ENCODE assay signal across 8 mouse cellular contexts in genomic region chr16:10979064-10979803, GRCm38 (mm10).
DNase-seq lines count a peak whose midpoint lies in the region; ATAC-seq and TF ChIP-seq lines count a peak whose summit lies in the region.

No protein-coding gene starts in this region.

- no peak for DNase-seq in forebrain, embryonic 14.5 days (ENCODE audit: low spot score)
- DNase-seq in midbrain, embryonic 11.5 days (ENCODE audit: low spot score, missing footprints), result peak; percentile 74
- no peak for DNase-seq in midbrain, postnatal 0 days (ENCODE audit: low spot score)
- no peak for DNase-seq in cerebellum, adult 11-12 months
- no peak for DNase-seq in thymus, postnatal 25 days

- no peak overlapping the region for H3K4me3 ChIP-seq in forebrain, embryonic 12.5 days (replicated peaks)
- no peak overlapping the region for H3K4me3 ChIP-seq in forebrain, embryonic 14.5 days (ENCODE audit: low read depth, low read length)
- no peak overlapping the region for H3K4me3 ChIP-seq in midbrain, embryonic 11.5 days (ENCODE audit: low read depth, low read length)
- H3K4me3 ChIP-seq in midbrain, postnatal 0 days (ENCODE audit: low read depth, low read length), result no peak overlapping the region
- H3K4me3 ChIP-seq in intestine, embryonic 16.5 days (ENCODE audit: low read length), result no peak overlapping the region
- H3K4me3 ChIP-seq in neural tube, embryonic 15.5 days (replicated peaks), result no peak overlapping the region

- ATAC-seq in forebrain, embryonic 12.5 days (ENCODE audit: low FRiP score), result no peak
- no peak for ATAC-seq in forebrain, embryonic 14.5 days
- no peak for ATAC-seq in midbrain, embryonic 11.5 days (ENCODE audit: low FRiP score)
- no peak for ATAC-seq in midbrain, postnatal 0 days (ENCODE audit: low FRiP score)
- ATAC-seq in intestine, embryonic 16.5 days, result peak; percentile 49
- ATAC-seq in neural tube, embryonic 15.5 days (ENCODE audit: low FRiP score), result no peak

- H3K9me3 ChIP-seq in forebrain, embryonic 12.5 days, result no peaks in the 10 kb centered on the region
- no peaks in the 10 kb centered on the region for H3K9me3 ChIP-seq in forebrain, embryonic 14.5 days (replicated peaks; ENCODE audit: control insufficient read depth, low read length)
- H3K9me3 ChIP-seq in midbrain, embryonic 11.5 days (ENCODE audit: control insufficient read depth, low read length), result no peaks in the 10 kb centered on the region
- no peaks in the 10 kb centered on the region for H3K9me3 ChIP-seq in midbrain, postnatal 0 days (ENCODE audit: low read length)
- no peaks in the 10 kb centered on the region for H3K9me3 ChIP-seq in intestine, embryonic 16.5 days (ENCODE audit: control insufficient read depth, low read length)
- H3K9me3 ChIP-seq in neural tube, embryonic 15.5 days (replicated peaks), result no peaks in the 10 kb centered on the region

- H3K4me2 ChIP-seq in forebrain, embryonic 12.5 days, result no peak overlapping the region
- no peak overlapping the region for H3K4me2 ChIP-seq in forebrain, embryonic 14.5 days (ENCODE audit: low read length)
- H3K4me2 ChIP-seq in midbrain, embryonic 11.5 days, result no peak overlapping the region
- no peak overlapping the region for H3K4me2 ChIP-seq in midbrain, postnatal 0 days (ENCODE audit: low read depth, low read length, poor library complexity, severe bottlenecking)
- no peak overlapping the region for H3K4me2 ChIP-seq in intestine, embryonic 16.5 days (ENCODE audit: low read depth, low read length)
- H3K4me2 ChIP-seq in neural tube, embryonic 15.5 days, result no peak overlapping the region

- peak overlapping the region; percentile 42; the same call in 1 of the 2 replicates for H3K27ac ChIP-seq in forebrain, embryonic 12.5 days
- H3K27ac ChIP-seq in forebrain, embryonic 14.5 days (ENCODE audit: low read depth, low read length), result no peak overlapping the region
- H3K27ac ChIP-seq in midbrain, embryonic 11.5 days (ENCODE audit: low read depth, low read length), result no peak overlapping the region
- H3K27ac ChIP-seq in midbrain, postnatal 0 days (ENCODE audit: low read depth, low read length), result no peak overlapping the region
- H3K27ac ChIP-seq in intestine, embryonic 16.5 days (ENCODE audit: low read length), result peak overlapping the region; percentile 49
- 0 out of 2 replicates have a peak overlapping the region, but pooled peaks have one; percentile 45 for H3K27ac ChIP-seq in neural tube, embryonic 15.5 days (replicated peaks)

- no peak for TF ChIP-seq CTCF in midbrain, postnatal 0 days (IDR thresholded peaks at IDR 0.05)

- WGBS in forebrain, embryonic 12.5 days, result 71% methylated on average over 11 of the region's 11 CpGs
- 72% methylated on average over 11 of the region's 11 CpGs for WGBS in forebrain, embryonic 14.5 days
- WGBS in midbrain, embryonic 11.5 days, result 74% methylated on average over 11 of the region's 11 CpGs
- 66% methylated on average over 11 of the region's 11 CpGs for WGBS in midbrain, postnatal 0 days
- WGBS in intestine, embryonic 16.5 days, result 40% methylated on average over 11 of the region's 11 CpGs
- WGBS in neural tube, embryonic 15.5 days, result 47% methylated on average over 11 of the region's 11 CpGs

- H3K36me3 ChIP-seq in forebrain, embryonic 12.5 days (replicated peaks), result no peaks in the 10 kb centered on the region
- no peaks in the 10 kb centered on the region for H3K36me3 ChIP-seq in forebrain, embryonic 14.5 days (ENCODE audit: control insufficient read depth, insufficient read depth, low read length)
- no peaks in the 10 kb centered on the region for H3K36me3 ChIP-seq in midbrain, embryonic 11.5 days (ENCODE audit: control insufficient read depth, insufficient read depth, low read length)
- no peaks in the 10 kb centered on the region for H3K36me3 ChIP-seq in midbrain, postnatal 0 days (ENCODE audit: insufficient read depth, low read length)
- H3K36me3 ChIP-seq in intestine, embryonic 16.5 days (ENCODE audit: control insufficient read depth, insufficient read depth, low read length), result no peaks in the 10 kb centered on the region
- H3K36me3 ChIP-seq in neural tube, embryonic 15.5 days, result no peaks in the 10 kb centered on the region

- H3K4me1 ChIP-seq in forebrain, embryonic 12.5 days, result peaks cover 16% of the 10 kb centered on the region
- H3K4me1 ChIP-seq in forebrain, embryonic 14.5 days (ENCODE audit: control insufficient read depth, insufficient read depth, low read length), result no peaks in the 10 kb centered on the region
- H3K4me1 ChIP-seq in midbrain, embryonic 11.5 days (ENCODE audit: control insufficient read depth, insufficient read depth, low read length), result peaks cover 6% of the 10 kb centered on the region
- H3K4me1 ChIP-seq in midbrain, postnatal 0 days (ENCODE audit: insufficient read depth, low read length), result no peaks in the 10 kb centered on the region
- peaks cover 47% of the 10 kb centered on the region for H3K4me1 ChIP-seq in intestine, embryonic 16.5 days (ENCODE audit: control insufficient read depth, insufficient read depth, low read length)
- H3K4me1 ChIP-seq in neural tube, embryonic 15.5 days, result peaks cover 25% of the 10 kb centered on the region

- H3K9ac ChIP-seq in forebrain, embryonic 12.5 days, result no peak overlapping the region
- no peak overlapping the region for H3K9ac ChIP-seq in forebrain, embryonic 14.5 days (ENCODE audit: low read length)
- H3K9ac ChIP-seq in midbrain, embryonic 11.5 days (ENCODE audit: low read length), result no peak overlapping the region
- H3K9ac ChIP-seq in midbrain, postnatal 0 days (replicated peaks; ENCODE audit: low read length, poor library complexity, severe bottlenecking), result no peak overlapping the region
- H3K9ac ChIP-seq in intestine, embryonic 16.5 days (ENCODE audit: low read depth, low read length), result no peak overlapping the region
- no peak overlapping the region for H3K9ac ChIP-seq in neural tube, embryonic 15.5 days (replicated peaks)

- H3K27me3 ChIP-seq in forebrain, embryonic 12.5 days, result no peaks in the 10 kb centered on the region
- H3K27me3 ChIP-seq in forebrain, embryonic 14.5 days (replicated peaks; ENCODE audit: control insufficient read depth, insufficient read depth, low read length), result no peaks in the 10 kb centered on the region
- H3K27me3 ChIP-seq in midbrain, embryonic 11.5 days (ENCODE audit: control insufficient read depth, insufficient read depth, low read length), result no peaks in the 10 kb centered on the region
- no peaks in the 10 kb centered on the region for H3K27me3 ChIP-seq in midbrain, postnatal 0 days (ENCODE audit: insufficient read depth, low read length)
- no peaks in the 10 kb centered on the region for H3K27me3 ChIP-seq in intestine, embryonic 16.5 days (replicated peaks; ENCODE audit: control insufficient read depth, insufficient read depth, low read length)
- no peaks in the 10 kb centered on the region for H3K27me3 ChIP-seq in neural tube, embryonic 15.5 days (replicated peaks)

Comparison
In these comparisons a context has a peak if more than half of its experiments do, and no peak if none do; other contexts are left out.
1. H3K27ac ChIP-seq: peak in forebrain, embryonic 12.5 days (single experiment), intestine, embryonic 16.5 days (single experiment) and neural tube, embryonic 15.5 days (single experiment); none in forebrain, embryonic 14.5 days (single experiment), midbrain, embryonic 11.5 days (single experiment) and midbrain, postnatal 0 days (single experiment).